Mouse (Mus musculus) adrenal gland, postnatal 36 days (tissue): Measurements from ENCODE around the gene Scn5a. TPM values are rescaled to one million over a fixed set of nuclear protein-coding genes. Genes with fewer than 3 reads are reported as not detected.

Experiments used
- DNase-seq, 2 experiments: peaks; one replicate each; pipeline ENCODE4 v3.0.0; 2021; ENCODE audit warnings: mixed read lengths in 1 of 2
- total RNA-seq, 2 experiments: library from RNA; stranded (reverse); gene quantifications; 2 replicates each; pipeline ENCODE4 v1.2.3; 2021

The Scn5a gene
- total RNA-seq, 2 experiments from 2014 or later, result 0.10 TPM

DNA sequence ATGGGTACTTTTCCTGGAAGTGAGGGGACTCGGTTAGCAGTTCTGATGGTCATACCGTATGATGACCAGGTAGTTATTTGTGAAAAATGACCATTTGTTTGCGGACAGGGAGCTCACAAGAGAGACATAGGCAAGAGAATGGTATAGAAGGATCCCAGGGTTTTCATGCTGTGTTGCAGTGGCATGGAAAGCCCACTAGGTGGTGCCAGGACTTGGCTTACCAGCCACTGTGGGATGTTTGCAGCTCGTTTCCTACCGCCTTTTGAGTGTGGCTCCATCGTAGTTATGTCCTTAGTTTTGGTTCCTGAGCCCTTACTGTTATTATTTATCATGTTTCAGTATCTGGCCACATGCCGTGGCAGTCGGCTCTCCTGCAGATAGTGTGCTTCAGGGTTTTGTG is 118.4 kb downstream of the Scn5a start:
- DNase-seq, result peak; percentile 61 to 66

DNA sequence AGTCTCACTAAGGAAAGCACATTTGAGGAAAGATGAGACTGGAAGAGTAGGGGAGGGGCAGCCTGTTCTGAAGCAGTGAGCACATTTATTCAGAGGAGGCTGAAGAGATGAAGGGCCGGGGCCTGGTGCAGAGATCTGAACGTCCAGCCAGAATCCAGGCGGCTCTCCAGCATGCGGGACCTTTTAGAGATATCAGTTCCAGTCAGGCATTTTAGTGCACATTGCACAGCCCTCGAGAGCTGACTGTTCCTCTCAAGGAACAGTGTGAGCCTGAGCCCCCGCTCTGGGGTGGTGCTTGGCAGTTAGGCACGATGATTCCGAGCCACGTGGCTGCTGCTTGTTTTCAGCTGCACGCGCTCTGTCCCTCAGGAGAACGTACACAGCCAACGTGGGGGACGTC is 121.7 kb downstream of the Scn5a start:
- DNase-seq, result no peak

DNA sequence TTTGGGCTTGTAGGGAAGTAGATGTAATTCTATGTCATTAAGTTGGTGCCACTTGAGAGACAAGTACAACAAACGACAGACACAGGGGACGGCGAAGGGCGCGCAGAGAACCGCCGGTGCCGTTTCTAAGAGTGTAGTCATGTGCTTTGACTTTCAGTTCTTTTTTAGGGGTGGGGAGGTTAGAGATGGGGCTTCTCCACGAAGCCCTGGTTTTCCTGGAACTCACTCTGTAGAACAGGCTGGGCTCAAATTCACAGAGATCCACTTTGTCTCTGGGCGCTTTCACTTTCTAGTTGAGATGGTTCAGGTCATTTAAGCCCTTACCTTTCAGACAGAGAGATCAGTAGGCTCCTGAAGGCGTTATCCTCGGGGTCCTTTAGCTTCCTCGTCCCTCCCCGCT is 122.8 kb downstream of the Scn5a start:
- no peak for DNase-seq

DNA sequence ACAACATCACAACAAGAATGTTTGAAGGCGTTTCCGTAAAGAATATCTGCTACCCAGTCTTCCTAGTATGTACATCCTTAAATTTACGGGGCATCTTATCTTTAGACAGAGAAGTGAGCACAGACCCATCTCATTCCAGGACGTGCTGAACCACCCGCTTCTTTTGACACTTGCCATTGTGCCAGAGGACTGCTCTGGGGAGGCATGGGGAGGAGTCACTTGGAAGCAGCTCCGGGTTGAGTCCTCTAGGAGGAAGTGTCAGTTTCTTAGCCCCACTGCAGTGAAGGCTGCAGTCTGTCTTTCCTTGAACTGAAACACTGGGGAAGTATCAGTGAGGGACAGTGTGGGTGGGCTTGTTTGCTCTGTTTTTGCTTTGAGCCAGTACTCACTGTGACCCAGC is 133.1 kb downstream of the Scn5a start:
- DNase-seq, result no peak

DNA sequence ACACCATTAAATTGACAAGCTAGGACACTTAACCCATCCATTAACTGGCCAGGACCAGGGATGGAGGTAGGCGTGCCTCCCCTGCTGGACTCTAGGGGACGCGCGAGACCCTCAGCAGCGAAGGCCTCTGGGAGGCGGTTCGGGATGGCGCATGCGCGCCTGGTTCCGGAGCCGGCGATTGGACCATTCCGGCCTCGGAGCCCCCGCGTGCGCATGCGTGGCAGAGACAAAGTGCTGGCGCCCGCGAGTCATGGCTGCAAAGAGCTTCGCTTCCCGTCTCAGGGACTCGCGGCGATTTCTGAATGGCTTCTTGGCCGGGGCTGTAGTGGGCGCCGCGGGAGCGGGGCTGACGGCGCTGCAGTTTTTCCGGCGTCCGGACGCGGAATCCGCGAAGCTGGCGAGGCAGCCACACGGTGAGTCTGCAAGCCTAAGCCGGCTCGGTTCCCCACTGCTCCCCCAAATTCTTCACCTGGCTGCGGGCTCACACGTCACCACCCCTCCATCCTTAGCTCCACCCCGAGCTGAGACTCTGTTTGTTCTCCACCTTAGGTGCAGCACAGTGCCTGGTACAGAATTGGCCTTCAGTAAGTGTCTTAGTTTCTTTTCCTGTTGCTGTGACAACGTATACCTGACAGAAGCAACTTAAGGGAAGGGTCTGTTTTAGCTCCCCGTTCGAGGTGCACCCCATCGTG is 133.9 kb downstream of the Scn5a start, which contains the start of gene Exog:
Gene Exog, plus strand, starts transcription at position 206 of the 692 bp plus-strand sequence.
- DNase-seq, result peak; percentile 99

DNA sequence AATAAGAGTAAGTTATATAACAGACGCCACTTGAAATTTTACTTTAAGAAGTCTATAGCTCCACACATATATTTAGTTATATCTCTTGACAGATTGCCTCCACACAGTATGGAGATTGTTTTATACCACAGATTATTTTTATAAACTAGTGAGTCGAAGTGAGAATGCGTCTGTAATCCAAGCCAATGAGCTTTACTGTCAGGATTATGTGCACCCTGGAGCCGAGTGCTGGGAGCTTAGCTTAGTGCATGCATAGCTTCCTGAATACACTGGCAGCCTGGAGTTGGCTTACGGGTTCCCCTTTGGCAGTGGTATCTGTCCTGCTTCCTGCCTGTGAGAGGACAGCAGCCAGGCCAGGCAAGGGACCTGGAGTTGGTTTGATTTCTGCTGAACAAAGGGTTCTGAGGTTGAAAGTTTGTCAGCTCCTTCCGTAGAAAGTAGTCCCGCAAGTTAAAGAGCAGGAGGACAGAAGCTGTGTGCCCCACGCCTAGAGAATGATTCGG is 140.3 kb downstream of the Scn5a start:
- no peak for DNase-seq

DNA sequence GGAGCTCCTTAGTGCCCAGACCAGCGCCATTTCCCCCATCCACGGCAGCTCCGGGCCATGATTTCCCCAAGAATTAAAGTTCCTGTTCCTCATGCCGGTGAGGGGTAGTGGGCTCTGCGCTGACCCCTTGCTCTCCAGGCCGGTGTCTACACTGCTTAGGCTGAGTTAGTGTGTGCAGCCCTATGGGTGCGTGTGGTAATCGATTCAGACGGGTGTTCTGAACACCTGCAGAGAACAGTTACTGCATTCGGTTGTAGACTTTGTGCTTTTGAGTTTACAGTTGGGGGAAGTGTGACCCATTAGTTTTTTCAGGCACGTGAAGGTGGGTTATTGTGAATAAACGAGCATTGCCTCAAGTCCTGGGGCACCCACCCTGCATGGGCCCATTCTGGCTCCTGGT is 140.8 kb downstream of the Scn5a start:
- DNase-seq, result no peak

DNA sequence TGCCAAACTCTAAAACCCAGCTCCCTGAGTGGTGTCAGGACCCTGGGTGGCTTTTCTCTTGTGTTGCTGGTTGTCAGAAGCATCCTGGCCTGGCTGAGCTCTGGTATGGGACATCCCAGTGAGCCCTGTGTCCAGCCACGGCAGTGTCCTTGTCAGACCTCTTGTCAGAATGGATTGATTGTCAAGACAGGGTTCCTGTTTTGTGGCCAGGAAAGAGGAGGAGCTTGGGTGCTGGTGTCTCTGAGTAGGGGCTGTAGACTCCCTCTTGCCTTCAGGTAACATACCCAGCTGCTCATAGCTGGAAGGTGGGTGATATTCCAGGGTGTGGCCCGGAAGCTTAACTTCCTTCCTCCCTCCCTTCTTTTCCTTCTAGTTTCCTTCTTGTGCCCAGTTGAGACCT is 143.0 kb downstream of the Scn5a start:
- DNase-seq, result no peak

Other genes with a start within 250 kb of the Scn5a start
- gene Acaa1a, start 239.3 kb downstream of the Scn5a start, total RNA-seq, result 100 to 1,000 TPM; 104 to 116 TPM
- 10 to 100 TPM; 25.9 to 36.7 TPM for gene Myd88, start 237.6 kb downstream of the Scn5a start, total RNA-seq
- under 1 TPM; 0.79 to 0.99 TPM for gene Xylb, start 221.6 kb downstream of the Scn5a start, total RNA-seq
- not detected for gene Slc22a14, start 213.5 kb downstream of the Scn5a start, total RNA-seq
- 1 to 10 TPM; 5.5 to 6.6 TPM for gene Acvr2b, start 176.9 kb downstream of the Scn5a start, total RNA-seq
- gene Exog, start 134.1 kb downstream of the Scn5a start, total RNA-seq, result 1 to 10 TPM; 3.3 to 4.7 TPM
- not detected for gene Scn10a, start 140.3 kb upstream of the Scn5a start, total RNA-seq
- under 1 TPM in 1 of 2 experiments, not detected in 1; 0.03 TPM for gene Scn11a, start 246.4 kb upstream of the Scn5a start, total RNA-seq